Mouse (Mus musculus) spleen, adult 2 months (tissue): Measurements from ENCODE around the gene Ikzf1.

Source experiments
- CTCF ChIP-seq: fragments of 200-500 bp; IDR thresholded peaks from 2 replicates; pipeline ENCODE4 v1.5.1; 2011; ENCODE audit warnings: mild to moderate bottlenecking, inconsistent platforms; ENCODE audit not compliant: insufficient read depth, insufficient read length, insufficient replicate concordance; ENCODE audit errors: extremely low read depth
- POLR2A ChIP-seq: fragments of 200-500 bp; IDR thresholded peaks from 2 replicates; pipeline ENCODE4 v1.6.1; 2011; ENCODE audit warnings: low read depth, low read length, inconsistent platforms

- no peak for TF ChIP-seq POLR2A
- no peak for TF ChIP-seq CTCF
These were observed 92.0 kb downstream of the Ikzf1 start for GRCm38 (mm10) chr11:11776822-11777174.
